Mouse (Mus musculus) activated CD4-positive, CD25-positive, alpha-beta regulatory T cell, adult 9 weeks (primary cell): ENCODE measurements around the gene Trappc5. TPM values are rescaled to one million over a fixed set of nuclear protein-coding genes. Genes with fewer than 3 reads are reported as not detected.

Experiments
- polyA plus RNA-seq: library from polyadenylated mRNA; unstranded; fragments of 100-300 nt; shearing (Covaris generic); gene quantifications from one replicate; pipeline ENCODE4 v1.2.1, GENCODE M21; 2017

Trappc5 gene
- polyA plus RNA-seq, result 39.1 TPM

GRCm38 (mm10) chr8:3676131-3676992, at the start of gene Trappc5:
Gene Trappc5, plus strand, starts transcription at chr8:3676299.

GRCm38 (mm10) chr8:3630647-3631477, 45.2 kb upstream of the Trappc5 start, which contains the start of gene Stxbp2:
Gene Stxbp2, plus strand, starts transcription at chr8:3630955.

GRCm38 (mm10) chr8:3655526-3655925, 20.6 kb upstream of the Trappc5 start, which contains the start of gene Retn:
Gene Retn, plus strand, starts transcription at chr8:3655770.

GRCm38 (mm10) chr8:3665507-3665906, 10.6 kb upstream of the Trappc5 start, which contains the start of gene Mcemp1:
Gene Mcemp1, plus strand, starts transcription at chr8:3665754.

GRCm38 (mm10) chr8:3671980-3672491, 4.1 kb upstream of the Trappc5 start, which contains the start of gene Fcor:
Gene Fcor, minus strand, starts transcription at chr8:3672362.

GRCm38 (mm10) chr8:3694121-3694520, 18.0 kb downstream of the Trappc5 start, which contains the start of gene Fcer2a:
Gene Fcer2a, minus strand, starts transcription at chr8:3694175.

GRCm38 (mm10) chr8:3720551-3720950, 44.5 kb downstream of the Trappc5 start, which contains the start of gene Clec4g:
Gene Clec4g, minus strand, starts transcription at chr8:3720651.

Other genes with a start within 250 kb of the Trappc5 start
- gene Pex11g, start 208.6 kb upstream of the Trappc5 start, polyA plus RNA-seq, result 5.8 TPM
- not detected for gene Tex45, start 205.4 kb upstream of the Trappc5 start, polyA plus RNA-seq
- gene Zfp358, start 183.2 kb upstream of the Trappc5 start, polyA plus RNA-seq, result 3.2 TPM
- 31.9 TPM for gene Mcoln1, start 175.8 kb upstream of the Trappc5 start, polyA plus RNA-seq
- gene Pnpla6, start 160.9 kb upstream of the Trappc5 start, polyA plus RNA-seq, result 65.1 TPM
- not detected for gene C330021F23Rik, start 108.3 kb upstream of the Trappc5 start, polyA plus RNA-seq
- gene Camsap3, start 89.0 kb upstream of the Trappc5 start, polyA plus RNA-seq, result not detected
- 119 TPM for gene Xab2, start 55.0 kb upstream of the Trappc5 start, polyA plus RNA-seq
- 134 TPM for gene Pet100, start 54.8 kb upstream of the Trappc5 start, polyA plus RNA-seq
- 0.40 TPM for gene Pcp2, start 50.8 kb upstream of the Trappc5 start, polyA plus RNA-seq
- gene Stxbp2, start 45.3 kb upstream of the Trappc5 start, polyA plus RNA-seq, result 238 TPM
- not detected for gene Retn, start 20.5 kb upstream of the Trappc5 start, polyA plus RNA-seq
- not detected for gene Mcemp1, start 10.5 kb upstream of the Trappc5 start, polyA plus RNA-seq
- not detected for gene Fcor, start 3.9 kb upstream of the Trappc5 start, polyA plus RNA-seq
- 0.37 TPM for gene Fcer2a, start 17.9 kb downstream of the Trappc5 start, polyA plus RNA-seq
- gene Clec4g, start 44.4 kb downstream of the Trappc5 start, polyA plus RNA-seq, result not detected
- gene Cd209a, start 72.7 kb downstream of the Trappc5 start, polyA plus RNA-seq, result not detected
- not detected for gene Cd209e, start 178.0 kb downstream of the Trappc5 start, polyA plus RNA-seq
- gene Cd209d, start 202.3 kb downstream of the Trappc5 start, polyA plus RNA-seq, result not detected